Mouse (Mus musculus) bone marrow macrophage, adult 2 months (primary cell): Measurements from ENCODE around the gene Smo.

Experiments
- CTCF ChIP-seq: IDR thresholded peaks from 2 replicates; pipeline ENCODE4 v1.5.1; 2012; ENCODE audit warnings: low read depth, mild to moderate bottlenecking, low read length, moderate library complexity
- POLR2A ChIP-seq: IDR thresholded peaks from 2 replicates; pipeline ENCODE4 v1.6.1; 2012; ENCODE audit warnings: mild to moderate bottlenecking, low read depth, low read length, borderline replicate concordance

DNA sequence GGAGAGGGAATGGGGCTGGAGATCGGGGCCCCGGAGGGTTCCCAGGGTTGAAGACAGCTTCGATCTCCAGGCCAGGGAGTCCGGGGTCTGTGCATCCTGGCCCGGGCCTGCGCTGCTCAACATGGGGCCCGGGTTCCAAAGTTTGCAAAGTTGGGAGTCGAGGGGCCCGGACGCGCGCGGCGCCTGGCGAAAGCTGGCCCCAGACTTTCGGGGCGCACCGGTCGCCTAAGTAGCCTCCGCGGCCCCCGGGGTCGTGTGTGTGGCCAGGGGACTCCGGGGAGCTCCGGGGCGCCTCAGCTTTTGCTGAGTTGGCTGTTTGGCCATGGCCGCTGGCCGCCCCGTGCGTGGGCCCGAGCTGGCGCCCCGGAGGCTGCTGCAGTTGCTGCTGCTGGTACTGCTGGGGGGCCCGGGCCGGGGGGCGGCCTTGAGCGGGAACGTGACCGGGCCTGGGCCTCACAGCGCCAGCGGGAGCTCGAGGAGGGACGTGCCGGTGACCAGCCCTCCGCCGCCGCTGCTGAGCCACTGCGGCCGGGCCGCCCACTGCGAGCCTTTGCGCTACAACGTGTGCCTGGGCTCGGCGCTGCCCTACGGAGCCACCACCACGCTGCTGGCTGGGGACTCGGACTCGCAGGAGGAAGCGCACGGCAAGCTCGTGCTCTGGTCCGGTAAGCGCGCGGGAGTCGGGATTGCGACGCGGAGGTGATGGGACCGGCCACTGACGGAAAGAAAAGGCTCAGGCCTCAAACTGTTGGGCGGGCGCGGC lies 567 bp downstream of the Smo start:
- TF ChIP-seq POLR2A (no peak), CTCF (no peak)
